Mouse (Mus musculus) hindbrain, embryonic 10.5 days (tissue): ENCODE results near the gene Nmu. TPM values are rescaled to one million over a fixed set of nuclear protein-coding genes. Genes with fewer than 3 reads are reported as not detected.

Experiments
- DNase-seq: peaks from one replicate; pipeline ENCODE4 v3.0.0-alpha.2; 2017; ENCODE audit warnings: low spot score
- H3K27ac ChIP-seq: fragments of 300-500 bp; sonication (generic); 2 replicates; pipeline ENCODE4 v1.5.1; 2016; ENCODE audit warnings: mild to moderate bottlenecking, moderate library complexity
- H3K27me3 ChIP-seq: fragments of 300-500 bp; sonication (generic); 2 replicates; pipeline ENCODE4 v1.6.1; 2016; ENCODE audit warnings: mild to moderate bottlenecking; ENCODE audit not compliant: poor library complexity, insufficient read depth, severe bottlenecking
- H3K36me3 ChIP-seq: fragments of 300-500 bp; sonication (generic); 2 replicates; pipeline ENCODE4 v1.6.1; 2016; ENCODE audit warnings: mild to moderate bottlenecking, moderate library complexity
- H3K4me1 ChIP-seq: fragments of 300-500 bp; sonication (generic); replicated peaks from 2 replicates; pipeline ENCODE4 v1.6.1; 2016; ENCODE audit warnings: mild to moderate bottlenecking
- H3K4me3 ChIP-seq: fragments of 300-500 bp; sonication (generic); 2 replicates; pipeline ENCODE4 v1.5.1; 2016; ENCODE audit warnings: mild to moderate bottlenecking, moderate library complexity
- H3K9me3 ChIP-seq: fragments of 300-500 bp; sonication (generic); 2 replicates; pipeline ENCODE4 v1.6.1; 2016; ENCODE audit warnings: mild to moderate bottlenecking, moderate library complexity
- WGBS: fragments of 180-500 bp; shearing (Covaris S2); methylation state at CpG from one replicate; pipeline ENCODE4 v1.1.7; 2016; 5-methylcytosine and 5-hydroxymethylcytosine counted together
- polyA plus RNA-seq: library from polyadenylated mRNA; unstranded; fragments of >200 nt; fragmentation: Nextera tagmentation; extraction: Ambion mirVana; gene quantifications from 2 replicates; pipeline ENCODE4 v1.2.1, GENCODE M21; 2016

Gene Nmu
- polyA plus RNA-seq, 1 experiment from 2014 or later = 0.76 TPM

- peak; percentile 89 for DNase-seq
- H3K36me3 ChIP-seq = no peaks in the 10 kb centered on the region
- H3K27me3 ChIP-seq = no peaks in the 10 kb centered on the region
- H3K4me1 ChIP-seq = peaks cover 30% of the 10 kb centered on the region
- H3K27ac ChIP-seq = peak within 1 kb of the TSS; percentile 98
- H3K4me3 ChIP-seq = peak within 1 kb of the TSS; percentile 99
- WGBS = under 1% methylated on average over 101 of the region's 104 CpGs
- H3K9me3 ChIP-seq = no peaks in the 10 kb centered on the region
Observed at GRCm38 (mm10) chr5:76304452-76305341, 58.9 kb downstream of the Nmu start, which contains the start of gene Clock. TSS of gene Clock (minus strand) at chr5:76304792.

- H3K4me3 ChIP-seq = peak overlapping the region; percentile 99
- H3K9me3 ChIP-seq = no peaks in the 10 kb centered on the region
- 1% methylated on average over 100 of the region's 100 CpGs for WGBS
- DNase-seq = peak; percentile 74
- peaks cover 30% of the 10 kb centered on the region for H3K4me1 ChIP-seq
- no peaks in the 10 kb centered on the region for H3K27me3 ChIP-seq
- peak overlapping the region; percentile 98 for H3K27ac ChIP-seq
- H3K36me3 ChIP-seq = no peaks in the 10 kb centered on the region
Observed at GRCm38 (mm10) chr5:76303745-76304451, 59.7 kb downstream of the Nmu start.

- 7% methylated on average over 11 of the region's 11 CpGs for WGBS
- no peaks in the 10 kb centered on the region for H3K27me3 ChIP-seq
- peak overlapping the region; percentile 98 for H3K27ac ChIP-seq
- H3K4me3 ChIP-seq = peak overlapping the region; percentile 99
- H3K9me3 ChIP-seq = no peaks in the 10 kb centered on the region
- peaks cover 30% of the 10 kb centered on the region for H3K4me1 ChIP-seq
- no peak for DNase-seq
- H3K36me3 ChIP-seq = no peaks in the 10 kb centered on the region
Observed at GRCm38 (mm10) chr5:76303379-76303744, 60.2 kb downstream of the Nmu start.

GRCm38 (mm10) chr5:76302009-76302408 is 61.6 kb downstream of the Nmu start:
- DNase-seq = no peak
- Histone ChIP-seq H3K9me3 (no peaks in the 10 kb centered on the region), H3K27ac (no peak overlapping the region), H3K4me1 (peaks cover 30% of the 10 kb centered on the region), H3K4me3 (no peak overlapping the region), H3K36me3 (no peaks in the 10 kb centered on the region), H3K27me3 (no peaks in the 10 kb centered on the region)
- WGBS = 96% methylated on average over 2 of the region's 2 CpGs

- no peaks in the 10 kb centered on the region for H3K27me3 ChIP-seq
- no peak for DNase-seq
- WGBS = 87% methylated on average over 8 of the region's 8 CpGs
- H3K4me1 ChIP-seq = no peaks in the 10 kb centered on the region; the same call in 1 of the 2 replicates
- H3K36me3 ChIP-seq = no peaks in the 10 kb centered on the region
- no peak overlapping the region for H3K4me3 ChIP-seq
- no peak overlapping the region for H3K27ac ChIP-seq
- H3K9me3 ChIP-seq = no peaks in the 10 kb centered on the region
Observed at GRCm38 (mm10) chr5:76289234-76289691, 74.3 kb downstream of the Nmu start.

GRCm38 (mm10) chr5:76288256-76288655 is 75.3 kb downstream of the Nmu start:
- no peak for DNase-seq
- no peaks in the 10 kb centered on the region for H3K27me3 ChIP-seq
- no peaks in the 10 kb centered on the region for H3K9me3 ChIP-seq
- no peak overlapping the region for H3K27ac ChIP-seq
- no peaks in the 10 kb centered on the region; the same call in 1 of the 2 replicates for H3K4me1 ChIP-seq
- no peak overlapping the region for H3K4me3 ChIP-seq
- WGBS = 93% methylated on average over 3 of the region's 3 CpGs
- no peaks in the 10 kb centered on the region for H3K36me3 ChIP-seq

GRCm38 (mm10) chr5:76287062-76287461 is 76.5 kb downstream of the Nmu start:
- Histone ChIP-seq H3K4me3 (no peak overlapping the region), H3K4me1 (no peaks in the 10 kb centered on the region; the same call in 1 of the 2 replicates), H3K9me3 (no peaks in the 10 kb centered on the region), H3K36me3 (no peaks in the 10 kb centered on the region), H3K27ac (no peak overlapping the region), H3K27me3 (no peaks in the 10 kb centered on the region)
- no peak for DNase-seq
- WGBS = 81% methylated on average over 5 of the region's 5 CpGs

- WGBS = 45% methylated on average over 4 of the region's 4 CpGs
- Histone ChIP-seq H3K4me3 (no peak overlapping the region), H3K27ac (no peak overlapping the region), H3K9me3 (no peaks in the 10 kb centered on the region), H3K27me3 (no peaks in the 10 kb centered on the region), H3K36me3 (no peaks in the 10 kb centered on the region), H3K4me1 (no peaks in the 10 kb centered on the region; the same call in 1 of the 2 replicates)
- no peak for DNase-seq
Observed at GRCm38 (mm10) chr5:76285699-76286098, 77.9 kb downstream of the Nmu start.

- no peaks in the 10 kb centered on the region for H3K9me3 ChIP-seq
- 92% methylated on average over 1 of the region's 1 CpGs for whole genome bisulfite sequencing
- no peaks in the 10 kb centered on the region for H3K27me3 ChIP-seq
- no peak overlapping the region for H3K27ac ChIP-seq
- H3K36me3 ChIP-seq = no peaks in the 10 kb centered on the region
- H3K4me3 ChIP-seq = no peak overlapping the region
- H3K4me1 ChIP-seq = no peaks in the 10 kb centered on the region; the same call in 1 of the 2 replicates
- no peak for DNase-seq
Observed at GRCm38 (mm10) chr5:76283890-76284289, 79.7 kb downstream of the Nmu start.

Other genes starting within 250 kb of the Nmu start
- 20.7 and 21.4 TPM in 2 replicates for gene Srd5a3, start 223.5 kb downstream of the Nmu start, polyA plus RNA-seq
- gene Tmem165, start 179.9 kb downstream of the Nmu start, polyA plus RNA-seq = 69.9 and 76.2 TPM in 2 replicates
- 10.4 and 11.4 TPM in 2 replicates for gene Clock, start 59.0 kb downstream of the Nmu start, polyA plus RNA-seq
- gene Pdcl2, start 32.6 kb downstream of the Nmu start, polyA plus RNA-seq = not detected in 2 replicates
- gene Gm7271, start 120.3 kb upstream of the Nmu start, polyA plus RNA-seq = 3.6 and 13.2 TPM in 2 replicates
- gene Exoc1, start 165.5 kb upstream of the Nmu start, polyA plus RNA-seq = 38.8 and 47.9 TPM in 2 replicates
- gene Cep135, start 224.9 kb upstream of the Nmu start, polyA plus RNA-seq = 7.2 and 10.0 TPM in 2 replicates